Mouse (Mus musculus) lung, adult 2 months (tissue): ENCODE results near the gene Cntfr. TPM values are rescaled to one million over a fixed set of nuclear protein-coding genes. Genes with fewer than 3 reads are reported as not detected.

ENCODE experiments used
- DNase-seq: peaks from one replicate; pipeline ENCODE4 v3.0.0; 2022
- H3K4me1 ChIP-seq: fragments of 200-500 bp; 2 replicates; pipeline ENCODE4 v1.6.1; 2011; ENCODE audit warnings: low read length; ENCODE audit not compliant: control insufficient read depth, insufficient read depth
- H3K4me3 ChIP-seq: fragments of 200-500 bp; replicated peaks from 2 replicates; pipeline ENCODE3; 2011; ENCODE audit warnings: low read depth, mild to moderate bottlenecking, control low read depth, low read length; ENCODE audit errors: extremely low read depth
- CTCF ChIP-seq: fragments of 200-500 bp; IDR thresholded peaks from 2 replicates; pipeline ENCODE4 v1.5.1; 2011; ENCODE audit warnings: mild to moderate bottlenecking, low read length, control low read depth; ENCODE audit not compliant: insufficient read depth
- POLR2A ChIP-seq: fragments of 200-500 bp; IDR thresholded peaks from 2 replicates; pipeline ENCODE4 v1.6.1; 2011; ENCODE audit warnings: low read depth, mild to moderate bottlenecking, control low read depth, low read length, borderline replicate concordance; ENCODE audit errors: extremely low read depth
- WGBS: fragments of 180-500 bp; shearing (Covaris S2); methylation state at CpG from one replicate; pipeline ENCODE4 v1.1.7; 2018; 5-methylcytosine and 5-hydroxymethylcytosine counted together
- polyA plus RNA-seq: library from polyadenylated mRNA; depleted of rRNA; stranded (reverse); fragments of >200 nt; gene quantifications from 2 replicates; pipeline ENCODE4 v1.2.3, GENCODE M21; 2012

Cntfr gene
- polyA plus RNA-seq, 1 experiment = 10.5 TPM

GRCm38 (mm10) chr4:41726826-41727621 is 30.1 kb upstream of the Cntfr start:
- Histone ChIP-seq H3K4me3 (no peak overlapping the region), H3K4me1 (no peaks in the 10 kb centered on the region)
- WGBS = 19% methylated on average over 20 of the region's 20 CpGs
- TF ChIP-seq POLR2A (no peak), CTCF (no peak)
- DNase-seq = no peak

DNA sequence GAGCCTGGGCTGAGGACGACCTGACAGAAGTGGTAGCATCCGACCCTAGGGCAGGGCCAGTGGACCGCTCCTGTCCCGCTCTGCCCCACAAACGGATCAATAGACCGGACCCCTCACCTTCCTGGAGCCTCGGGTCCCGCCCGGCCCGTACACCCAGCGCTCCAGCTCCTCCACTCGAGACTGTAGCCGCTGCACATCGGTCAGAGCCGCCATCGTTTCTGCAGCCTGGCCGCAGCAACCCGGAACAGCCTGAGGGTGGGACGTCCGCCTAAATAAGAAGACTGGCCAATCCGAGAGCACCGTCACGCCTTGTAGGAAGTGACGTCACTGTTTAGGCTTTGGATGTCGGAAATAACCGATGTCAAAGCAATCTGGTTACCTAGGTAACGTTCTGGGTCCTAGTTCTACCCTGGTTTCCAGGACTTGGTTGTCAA is 26.0 kb upstream of the Cntfr start, which contains the start of gene Dctn3:
Dctn3 (minus strand) TSS at position 253 of the 434 bp plus-strand sequence.
- under 1% methylated on average over 27 of the region's 27 CpGs for WGBS
- DNase-seq = peak; percentile 86
- peak within 1 kb of the TSS; percentile 90 for H3K4me3 ChIP-seq
- TF ChIP-seq POLR2A (peak; percentile 92), CTCF (no peak)
- H3K4me1 ChIP-seq = no peaks in the 10 kb centered on the region

DNA sequence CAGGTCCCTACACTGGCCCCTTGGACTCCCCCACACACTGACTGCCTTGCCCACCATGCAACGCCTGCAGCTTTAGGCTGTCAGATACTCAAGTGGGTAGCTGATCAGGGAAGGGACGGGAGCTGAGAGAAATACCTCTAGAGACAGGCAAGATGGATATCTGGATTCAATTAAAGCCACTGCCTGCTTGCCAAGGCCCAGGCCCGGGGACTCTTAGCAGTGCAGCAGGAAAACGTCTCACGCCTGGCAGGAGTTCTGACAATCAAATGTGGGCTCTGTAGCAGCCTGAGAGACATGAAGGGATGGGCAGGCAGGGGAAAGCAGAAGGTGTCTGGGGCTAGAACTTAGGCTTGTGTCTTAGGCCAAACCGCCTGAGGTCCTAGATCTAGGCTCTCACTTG is 19.9 kb upstream of the Cntfr start:
- no peak for DNase-seq
- Histone ChIP-seq H3K4me3 (no peak overlapping the region), H3K4me1 (peaks cover 4% of the 10 kb centered on the region; the same call in 1 of the 2 replicates)
- TF ChIP-seq POLR2A (no peak), CTCF (no peak)
- WGBS = 73% methylated on average over 6 of the region's 6 CpGs

GRCm38 (mm10) chr4:41715596-41715995 is 18.7 kb upstream of the Cntfr start:
- H3K4me1 ChIP-seq = peaks cover 5% of the 10 kb centered on the region; the same call in 1 of the 2 replicates
- TF ChIP-seq POLR2A = no peak
- no peak for TF ChIP-seq CTCF
- no peak for DNase-seq
- WGBS = 87% methylated on average over 5 of the region's 5 CpGs
- H3K4me3 ChIP-seq = no peak overlapping the region

DNA sequence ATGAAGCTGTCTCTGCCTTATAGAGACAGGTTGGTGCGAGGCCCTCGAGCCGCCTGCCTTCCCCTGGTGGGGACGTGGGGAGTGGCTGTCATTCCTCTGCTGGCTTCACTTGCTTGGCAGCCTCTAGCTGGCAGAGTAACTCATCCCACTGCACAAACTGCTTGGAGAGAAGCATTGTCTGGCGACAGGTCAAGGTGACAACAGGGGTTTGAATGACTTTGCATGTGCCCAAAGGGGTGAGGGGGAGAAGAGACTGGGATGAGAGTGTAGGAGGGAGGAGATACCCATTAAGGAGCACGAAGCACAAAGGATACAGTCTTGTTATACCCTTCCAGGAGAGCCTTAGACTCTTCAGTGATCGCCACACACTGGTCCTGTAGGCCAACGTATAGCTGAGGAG is 18.2 kb upstream of the Cntfr start:
- TF ChIP-seq CTCF = no peak
- no peak for TF ChIP-seq POLR2A
- DNase-seq = no peak
- Histone ChIP-seq H3K4me1 (peaks cover 5% of the 10 kb centered on the region; the same call in 1 of the 2 replicates), H3K4me3 (no peak overlapping the region)
- 72% methylated on average over 8 of the region's 8 CpGs for WGBS

- TF ChIP-seq POLR2A (no peak), CTCF (peak; percentile 88)
- H3K4me3 ChIP-seq = no peak overlapping the region
- 14% methylated on average over 8 of the region's 8 CpGs for WGBS
- peaks cover 5% of the 10 kb centered on the region; the same call in 1 of the 2 replicates for H3K4me1 ChIP-seq
- peak; percentile 49 for DNase-seq
Observed at GRCm38 (mm10) chr4:41714276-41714675, 17.4 kb upstream of the Cntfr start.

DNA sequence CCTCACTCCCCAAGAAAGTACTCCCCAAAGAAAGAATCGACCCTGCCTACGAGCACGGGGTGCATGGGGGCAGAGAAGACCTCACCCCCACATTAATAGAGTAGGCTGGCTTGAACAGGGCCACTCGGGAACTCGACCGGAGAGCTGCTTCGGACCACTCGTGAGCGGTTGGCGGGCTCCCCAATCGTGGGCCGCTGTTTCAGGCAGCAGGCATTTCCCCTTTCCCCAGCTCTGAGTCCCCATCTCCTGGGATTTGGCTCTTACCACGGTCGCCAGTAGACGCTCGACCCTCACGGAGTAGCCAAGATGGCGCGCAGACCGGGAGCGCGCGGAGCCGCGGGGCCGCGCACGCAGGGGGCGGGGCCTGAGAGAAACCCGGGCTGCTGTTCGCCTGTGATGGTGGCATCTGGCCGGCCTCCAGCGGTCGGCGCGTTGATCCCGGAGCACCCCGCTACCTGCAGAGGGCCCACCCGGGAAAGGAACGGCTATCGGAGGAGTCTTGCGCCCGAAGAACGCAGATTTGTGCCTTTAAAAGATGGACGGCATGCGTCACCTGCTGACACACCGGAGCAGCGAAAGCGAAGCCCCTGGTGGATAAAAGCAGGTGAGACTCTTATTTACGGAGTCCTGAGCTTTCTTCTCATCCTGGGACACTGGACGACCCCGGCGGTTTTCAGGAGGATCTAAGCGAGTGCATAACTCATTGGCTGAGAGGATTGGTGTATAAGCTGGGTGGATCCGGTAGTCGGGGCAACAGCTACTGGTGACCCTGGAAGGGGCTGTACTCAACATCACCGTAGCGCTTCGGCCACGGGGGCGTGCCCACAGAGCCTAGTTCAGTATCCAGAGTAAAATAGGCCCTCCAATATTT is 16.5 kb upstream of the Cntfr start, which contains the start of gene Rpp25l:
Rpp25l (minus strand) TSS at position 338 of the 871 bp plus-strand sequence.
- WGBS = under 1% methylated on average over 61 of the region's 61 CpGs
- peak; percentile 89 for DNase-seq
- TF ChIP-seq CTCF = no peak
- peak; percentile 91 for TF ChIP-seq POLR2A

DNA sequence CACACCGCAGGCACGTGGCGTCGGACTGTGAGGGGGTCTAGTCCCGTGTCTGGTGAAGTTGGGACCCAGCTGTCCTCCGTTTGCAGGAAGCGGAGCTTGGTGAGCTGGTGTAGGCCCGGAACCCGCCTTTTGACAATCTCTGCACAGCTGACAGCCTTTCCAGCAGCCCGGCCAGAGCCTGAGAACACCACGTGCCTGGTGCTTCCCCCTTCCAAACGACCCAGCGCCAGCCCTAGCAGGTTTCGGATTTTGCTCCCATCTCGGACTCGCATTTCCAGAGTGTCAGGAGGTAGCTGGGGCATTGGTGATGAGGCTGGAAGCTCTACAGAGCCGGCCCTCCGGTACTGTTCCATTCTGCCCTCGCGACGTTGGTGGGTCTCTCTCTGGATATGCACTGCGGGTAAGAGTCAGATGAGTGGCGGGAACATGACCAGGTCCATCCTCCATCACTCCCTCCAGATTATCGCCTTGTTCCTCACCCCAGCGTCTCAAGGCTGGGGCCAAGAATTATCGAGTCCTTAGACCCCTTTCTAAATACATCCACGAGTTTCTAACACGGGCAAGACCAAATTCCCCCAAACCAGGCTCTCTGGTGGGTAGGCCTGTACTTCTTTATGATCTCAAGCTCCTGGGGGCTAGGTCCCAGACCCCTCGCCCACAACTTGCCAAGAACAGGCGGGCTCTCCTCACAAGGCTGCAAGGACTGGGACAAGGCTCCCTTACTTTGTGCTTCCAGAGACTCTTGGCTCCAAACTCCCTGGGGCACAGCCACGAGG is 15.7 kb upstream of the Cntfr start:
- Histone ChIP-seq H3K4me3 (peak overlapping the region; percentile 73), H3K4me1 (peaks cover 7% of the 10 kb centered on the region)
- no peak for DNase-seq
- WGBS = 31% methylated on average over 31 of the region's 31 CpGs
- no peak for TF ChIP-seq CTCF
- TF ChIP-seq POLR2A = no peak

More for the DNA sequence above, 16.5 kb upstream of the Cntfr start, which contains the start of gene Rpp25l:
- H3K4me3 ChIP-seq = peak within 1 kb of the TSS; percentile 73
- peaks cover 5% of the 10 kb centered on the region; the same call in 1 of the 2 replicates for H3K4me1 ChIP-seq
